Mouse (Mus musculus): ENCODE measurements around the gene Pccb. TPM values are rescaled to one million over a fixed set of nuclear protein-coding genes. Genes with fewer than 3 reads are reported as not detected.

Pccb gene
- polyA plus RNA-seq, 1 experiment, result 37.5 TPM

GRCm38 (mm10) chr9:101015324-101015723 is 19.4 kb downstream of the Pccb start:
- no peak for TF ChIP-seq GATA1 (IDR thresholded peaks at IDR 0.05; ENCODE audit: low read length)

DNA sequence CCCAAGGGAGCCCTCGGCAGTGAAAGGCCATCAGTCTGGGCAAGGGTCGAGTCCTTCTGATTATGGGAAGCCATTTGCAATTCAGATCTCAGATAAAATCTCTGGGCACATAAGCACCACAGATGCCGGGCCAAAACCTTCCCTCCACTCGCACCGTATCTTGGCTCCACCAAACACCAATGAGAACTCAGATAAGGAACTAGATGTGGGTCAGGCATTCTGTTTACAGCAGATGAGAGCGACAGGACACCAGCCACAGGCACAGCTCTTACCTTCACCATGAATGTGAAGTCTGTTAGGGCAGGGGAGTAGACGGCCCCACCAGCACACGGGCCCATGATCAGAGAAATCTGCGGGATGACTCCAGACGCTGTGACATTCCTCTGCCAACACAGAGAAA is 22.3 kb downstream of the Pccb start:
- no peak for TF ChIP-seq GATA1 (IDR thresholded peaks at IDR 0.05; ENCODE audit: low read length)

- TF ChIP-seq GATA1 (IDR thresholded peaks at IDR 0.05; ENCODE audit: low read length), result no peak
These were observed 28.8 kb downstream of the Pccb start for GRCm38 (mm10) chr9:101005866-101006265.

DNA sequence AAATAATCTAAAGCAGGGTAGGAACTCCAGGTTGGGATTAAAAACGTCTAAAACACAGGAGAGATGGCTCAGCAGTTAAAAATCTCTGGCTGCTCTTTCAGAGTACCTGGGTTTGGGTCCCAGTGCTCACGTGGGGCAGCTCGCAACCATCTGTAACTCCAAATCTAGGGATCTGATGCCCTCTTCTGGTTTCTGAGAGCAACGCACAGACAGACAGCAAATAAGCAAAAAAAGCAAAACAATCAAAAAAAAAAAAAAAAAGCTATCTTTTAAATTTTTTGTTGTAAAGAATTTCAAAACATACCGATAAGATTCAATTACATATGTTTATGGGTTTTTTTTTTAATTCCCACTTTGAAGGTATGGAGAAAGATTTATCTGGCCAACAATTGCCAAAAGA is 31.4 kb downstream of the Pccb start:
- TF ChIP-seq GATA1 (IDR thresholded peaks at IDR 0.05; ENCODE audit: low read length), result no peak

DNA sequence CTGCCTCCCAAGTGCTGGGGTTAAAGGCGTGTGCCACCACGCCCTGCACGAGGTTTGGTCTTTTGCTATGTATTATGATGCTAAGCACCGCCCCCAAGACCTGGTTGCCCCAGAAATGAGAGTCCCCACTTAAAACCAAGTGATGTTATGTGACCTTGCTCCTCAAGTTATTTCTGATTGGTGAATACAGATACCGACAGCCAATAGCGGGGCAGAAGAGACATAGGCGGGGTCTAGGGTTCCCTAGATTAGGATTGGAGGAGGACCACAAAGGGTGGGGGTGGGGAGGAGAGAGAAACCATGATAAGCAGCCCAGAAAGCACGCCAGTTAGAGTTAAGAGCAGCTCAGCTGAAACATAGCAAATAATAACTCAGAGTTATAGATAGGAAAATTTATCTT is 31.9 kb downstream of the Pccb start:
- TF ChIP-seq GATA1 (IDR thresholded peaks at IDR 0.05; ENCODE audit: low read length), result no peak

- TF ChIP-seq GATA1 (IDR thresholded peaks at IDR 0.05; ENCODE audit: low read length), result no peak
These were observed 32.6 kb downstream of the Pccb start for GRCm38 (mm10) chr9:101002053-101002452.

GRCm38 (mm10) chr9:100997138-100997537 is 37.6 kb downstream of the Pccb start:
- TF ChIP-seq GATA1 (IDR thresholded peaks at IDR 0.05; ENCODE audit: low read length), result no peak

GRCm38 (mm10) chr9:100993937-100994336 is 40.8 kb downstream of the Pccb start:
- TF ChIP-seq GATA1 (IDR thresholded peaks at IDR 0.05; ENCODE audit: low read length), result no peak

DNA sequence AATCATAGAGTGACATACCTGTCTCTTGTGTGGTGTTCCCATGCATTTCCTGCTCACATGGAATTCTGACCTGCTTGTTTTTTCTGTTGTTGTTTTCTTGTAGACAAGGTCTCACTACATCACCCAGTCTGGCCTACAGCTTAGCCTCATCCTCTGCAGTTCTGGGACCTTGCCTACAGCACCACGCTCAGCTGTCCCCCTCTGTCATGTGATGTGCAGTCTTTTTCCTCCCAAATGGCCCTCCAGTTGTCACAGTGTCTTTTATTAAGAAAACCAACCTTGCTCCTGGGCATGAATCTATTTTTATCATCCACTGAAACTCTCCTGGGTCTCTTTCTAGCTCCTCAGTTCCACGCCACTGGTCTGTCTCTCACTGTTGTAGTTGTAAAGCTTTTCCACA is 42.5 kb downstream of the Pccb start:
- TF ChIP-seq GATA1 (IDR thresholded peaks at IDR 0.05; ENCODE audit: low read length), result no peak

DNA sequence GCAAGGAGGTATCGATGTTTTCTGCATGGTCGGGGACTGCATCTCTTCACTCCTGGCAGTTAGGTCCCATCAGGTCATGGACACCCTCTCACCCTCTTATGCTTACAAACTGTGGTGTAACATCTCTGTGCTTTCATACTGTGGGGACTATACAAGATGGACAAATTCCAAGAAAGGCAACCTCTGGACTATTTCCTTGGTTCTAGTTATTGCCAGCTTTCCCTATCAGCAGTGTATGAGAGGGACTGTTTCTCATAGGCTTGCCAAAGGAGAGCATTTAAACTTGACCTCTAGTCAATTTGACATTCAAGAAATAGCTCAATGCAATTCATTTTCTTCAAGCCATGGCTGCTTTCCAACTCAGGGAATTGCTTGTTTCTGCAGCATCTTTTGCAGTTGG is 43.4 kb downstream of the Pccb start:
- TF ChIP-seq GATA1 (IDR thresholded peaks at IDR 0.05; ENCODE audit: low read length), result no peak

DNA sequence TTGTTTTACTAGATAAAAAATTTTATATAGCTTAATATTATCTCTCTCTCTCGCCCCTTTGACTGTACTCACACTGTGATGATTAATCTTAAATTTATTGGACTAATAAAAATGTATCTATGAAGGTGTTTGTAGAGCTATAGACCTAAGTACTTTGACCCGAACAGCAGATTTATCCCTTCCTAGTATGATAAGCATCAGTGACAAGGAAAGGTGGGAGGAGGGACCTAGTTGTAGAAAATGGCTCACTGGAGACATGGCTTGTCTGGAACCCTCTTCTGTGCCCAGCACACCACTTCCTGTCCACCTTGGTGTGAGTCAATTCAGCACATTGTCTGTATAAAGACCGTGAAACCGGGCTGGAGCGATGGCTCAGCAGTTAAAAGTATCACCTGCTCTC is 44.1 kb downstream of the Pccb start:
- TF ChIP-seq GATA1 (IDR thresholded peaks at IDR 0.05; ENCODE audit: low read length), result no peak

GRCm38 (mm10) chr9:100987850-100988249 is 46.8 kb downstream of the Pccb start:
- TF ChIP-seq GATA1 (IDR thresholded peaks at IDR 0.05; ENCODE audit: low read length), result no peak

DNA sequence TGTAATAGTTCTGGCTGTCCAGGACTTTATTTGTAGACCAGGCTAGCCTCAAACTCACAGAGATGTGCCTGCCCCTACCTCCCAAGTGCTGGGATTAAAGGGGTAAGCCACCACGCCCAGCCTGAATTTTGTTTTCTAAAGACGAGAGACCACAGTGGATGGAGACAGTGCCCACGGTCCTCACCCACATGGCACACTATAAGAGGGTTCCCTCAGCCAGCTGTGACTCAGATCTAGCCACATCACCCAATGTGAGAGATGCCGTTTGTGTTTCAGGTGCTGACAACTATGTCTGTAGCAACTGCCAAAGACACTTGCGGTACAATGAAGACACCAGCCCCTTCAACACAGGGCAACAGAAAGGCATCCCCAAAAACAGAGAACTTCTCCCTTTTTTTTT is 47.7 kb downstream of the Pccb start:
- no peak for TF ChIP-seq GATA1 (IDR thresholded peaks at IDR 0.05; ENCODE audit: low read length)

GRCm38 (mm10) chr9:100984381-100985310 is 50.1 kb downstream of the Pccb start:
- TF ChIP-seq GATA1 (IDR thresholded peaks at IDR 0.05; ENCODE audit: low read length), result no peak

DNA sequence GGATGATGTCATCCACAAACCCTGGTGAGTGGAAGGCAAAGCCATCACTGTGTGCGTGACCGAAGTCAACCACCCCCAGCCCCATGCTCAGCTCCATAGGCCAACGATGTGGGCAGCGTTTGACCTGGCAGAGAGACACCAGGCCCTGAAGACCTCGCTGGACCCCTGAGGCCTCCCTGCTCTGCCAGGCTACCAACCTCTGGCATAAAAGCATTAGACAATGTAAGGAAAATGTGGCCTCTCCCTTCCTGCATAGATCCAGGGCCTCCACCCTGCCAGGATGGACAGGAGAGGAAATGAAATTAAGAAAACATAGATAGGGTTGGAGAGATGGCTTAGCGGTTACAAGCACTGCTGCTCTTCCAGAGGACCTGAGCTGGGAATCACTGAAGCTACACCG is 51.9 kb downstream of the Pccb start:
- TF ChIP-seq GATA1 (IDR thresholded peaks at IDR 0.05; ENCODE audit: low read length), result no peak

DNA sequence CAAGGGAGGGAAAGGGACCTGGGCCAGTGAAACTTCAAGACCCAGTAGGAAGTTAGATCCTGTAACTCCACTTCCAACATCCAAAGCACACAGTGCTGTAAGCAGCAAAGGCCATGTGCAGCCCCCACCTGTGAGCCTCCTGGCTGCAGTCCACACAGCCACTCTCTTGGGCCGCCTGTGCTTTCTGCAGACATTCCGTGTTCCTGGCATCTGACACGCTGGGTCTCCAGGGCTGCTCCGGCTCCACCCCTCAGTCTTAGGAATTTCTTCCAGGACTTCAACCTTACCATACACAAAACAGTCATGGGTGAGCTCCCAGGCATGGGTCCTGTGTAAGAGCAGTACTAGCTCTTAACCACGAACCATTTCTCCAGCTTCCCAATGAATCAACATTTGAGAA is 55.4 kb downstream of the Pccb start:
- no peak for TF ChIP-seq GATA1 (IDR thresholded peaks at IDR 0.05; ENCODE audit: low read length)

DNA sequence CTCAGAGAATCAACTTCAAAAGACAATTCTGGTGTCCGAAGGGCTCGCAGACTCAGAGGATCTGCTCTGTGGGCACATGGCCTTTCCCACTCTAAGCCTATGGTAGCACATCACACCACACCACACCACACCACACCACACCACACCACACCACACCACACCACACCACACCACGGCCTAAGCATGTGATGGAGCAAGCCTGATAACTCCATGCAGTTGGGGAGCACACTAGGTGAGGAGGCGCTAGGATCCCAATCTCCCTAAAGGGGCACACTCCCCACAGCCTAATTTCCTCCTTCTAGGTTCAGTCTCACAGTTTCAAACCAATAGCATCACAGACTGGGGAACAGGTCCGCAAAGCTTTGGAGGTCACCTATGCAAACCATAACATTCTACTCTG is 56.0 kb downstream of the Pccb start:
- TF ChIP-seq GATA1 (IDR thresholded peaks at IDR 0.05; ENCODE audit: low read length), result no peak

Measured in G1E-ER4 (cell line).